Mouse (Mus musculus) liver, adult 2 months (tissue): ENCODE results near the gene Ahsg.

Experiments used
- CTCF ChIP-seq: fragments of 200-500 bp; IDR thresholded peaks from 2 replicates; pipeline ENCODE4 v1.5.1; 2011; ENCODE audit warnings: low read depth, low read length, control low read depth
- POLR2A ChIP-seq: fragments of 200-500 bp; IDR thresholded peaks from 2 replicates; pipeline ENCODE4 v1.6.1; 2011; ENCODE audit warnings: low read length, control low read depth; ENCODE audit not compliant: insufficient read depth; ENCODE audit errors: extremely low read depth

DNA sequence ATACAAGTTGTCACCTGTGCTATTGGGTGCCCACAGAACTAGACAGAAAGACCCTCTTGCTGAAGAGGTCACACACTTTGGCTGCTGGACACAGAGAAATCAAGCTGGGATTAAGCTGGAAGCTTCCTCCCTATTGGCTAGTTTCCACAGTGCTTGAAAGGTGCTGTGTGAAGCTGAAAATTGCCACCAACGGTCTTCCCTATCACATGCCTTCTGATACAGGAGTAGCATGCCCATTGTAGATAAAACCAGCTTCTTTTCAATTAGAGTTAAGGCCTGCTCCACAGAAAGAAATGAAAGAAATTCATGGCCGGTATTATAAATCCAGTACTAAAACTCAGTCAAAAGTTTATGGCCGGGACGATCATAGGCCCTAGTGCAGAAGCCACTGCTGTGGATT is 38.4 kb upstream of the Ahsg start:
- TF ChIP-seq POLR2A, result no peak
- TF ChIP-seq CTCF, result no peak
